Mouse (Mus musculus): ENCODE measurements around the gene A230050P20Rik.

- TF ChIP-seq POLR2A (IDR thresholded peaks at IDR 0.05; ENCODE audit: extremely low read depth, insufficient read depth, low read length) (no peak), CTCF (IDR thresholded peaks at IDR 0.05; ENCODE audit: extremely low read depth, insufficient read depth, low read length) (no peak)
Observed at GRCm38 (mm10) chr9:20893590-20894343, 25.3 kb downstream of the A230050P20Rik start.

All from cortical plate, adult 2 months (tissue).